Mouse (Mus musculus) lung, postnatal 0 days (tissue): Measurements from ENCODE around the gene Aven. TPM values are rescaled to one million over a fixed set of nuclear protein-coding genes. Genes with fewer than 3 reads are reported as not detected.

ENCODE experiments used
- ATAC-seq: fragments of 200-750 bp; cut with Nextera tagmentation; 2 replicates; pipeline ENCODE4 v1.8.0; 2017; ENCODE audit warnings: moderate library complexity
- DNase-seq: peaks from one replicate; pipeline ENCODE4 v3.0.0-alpha.2; 2016; ENCODE audit warnings: low spot score
- H3K27ac ChIP-seq: fragments of 300-500 bp; sonication (generic); 2 replicates; pipeline ENCODE4 v1.5.1; 2014; ENCODE audit warnings: antibody characterized with exemption, mild to moderate bottlenecking, low read length, mixed read lengths
- H3K27me3 ChIP-seq: fragments of 300-500 bp; sonication (generic); replicated peaks from 2 replicates; pipeline ENCODE4 v1.6.1; 2014; ENCODE audit warnings: low read length, mixed read lengths; ENCODE audit not compliant: insufficient read depth
- H3K36me3 ChIP-seq: fragments of 300-500 bp; sonication (generic); 2 replicates; pipeline ENCODE4 v1.6.1; 2014; ENCODE audit warnings: low read length, mixed read lengths; ENCODE audit not compliant: insufficient read depth
- H3K4me1 ChIP-seq: fragments of 300-500 bp; sonication (generic); 2 replicates; pipeline ENCODE4 v1.6.1; 2014; ENCODE audit warnings: antibody characterized with exemption, low read depth, low read length, mixed read lengths; ENCODE audit not compliant: insufficient read depth
- H3K4me2 ChIP-seq: fragments of 300-500 bp; sonication (generic); replicated peaks from 2 replicates; pipeline ENCODE4 v1.6.1; 2014; ENCODE audit warnings: low read depth, mild to moderate bottlenecking, low read length, moderate library complexity, mixed read lengths
- H3K4me3 ChIP-seq: fragments of 300-500 bp; sonication (generic); 2 replicates; pipeline ENCODE4 v1.5.1; 2014; ENCODE audit warnings: low read depth, low read length
- H3K9ac ChIP-seq: fragments of 300-500 bp; sonication (generic); replicated peaks from 2 replicates; pipeline ENCODE4 v1.6.1; 2014; ENCODE audit warnings: low read depth, mild to moderate bottlenecking
- H3K9me3 ChIP-seq: fragments of 300-500 bp; sonication (generic); 2 replicates; pipeline ENCODE4 v1.6.1; 2016; ENCODE audit warnings: low read length, mixed read lengths
- CTCF ChIP-seq: IDR thresholded peaks from 2 replicates; pipeline ENCODE4 v1.5.1; 2016; ENCODE audit warnings: antibody characterized with exemption, mild to moderate bottlenecking
- EP300 ChIP-seq: IDR thresholded peaks from 2 replicates; pipeline ENCODE4 v1.6.1; 2016; ENCODE audit warnings: antibody characterized with exemption, mild to moderate bottlenecking, control low read depth
- WGBS: fragments of 180-500 bp; shearing (Covaris S2); extraction: QIAGEN DNeasy Blood & Tissue Kit; methylation state at CpG from one replicate; pipeline ENCODE4 v1.1.7; 2014; 5-methylcytosine and 5-hydroxymethylcytosine counted together
- polyA plus RNA-seq: library from polyadenylated mRNA; unstranded; fragments of >200 nt; fragmentation: Nextera tagmentation; extraction: Ambion mirVana; gene quantifications from 2 replicates; pipeline ENCODE4 v1.2.1, GENCODE M21; 2015

The Aven gene
- polyA plus RNA-seq, 1 experiment from 2014 or later = 2.4 TPM

DNA sequence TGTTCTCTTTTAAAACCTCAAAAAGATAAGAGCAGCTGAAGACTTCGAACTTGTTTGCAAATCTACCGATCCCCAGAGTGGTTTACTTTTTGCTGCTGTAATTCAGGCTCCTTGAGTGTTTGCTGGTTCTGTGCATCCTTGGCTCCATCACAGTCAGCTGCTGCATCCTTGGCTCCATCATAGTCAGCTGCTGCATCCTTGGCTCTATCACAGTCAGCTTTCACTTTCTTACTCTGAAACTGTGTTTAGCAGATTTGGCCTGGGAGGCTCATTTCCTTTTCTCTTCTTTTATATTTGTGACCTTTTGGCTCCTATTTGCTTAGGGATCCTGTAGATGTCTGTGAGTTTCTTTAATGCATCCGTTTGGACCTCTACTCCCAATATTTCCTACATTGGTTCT lies 24.5 kb downstream of the Aven start:
- WGBS = 72% methylated on average over 3 of the region's 3 CpGs
- no peaks in the 10 kb centered on the region for H3K9me3 ChIP-seq
- ATAC-seq = no peak

DNA sequence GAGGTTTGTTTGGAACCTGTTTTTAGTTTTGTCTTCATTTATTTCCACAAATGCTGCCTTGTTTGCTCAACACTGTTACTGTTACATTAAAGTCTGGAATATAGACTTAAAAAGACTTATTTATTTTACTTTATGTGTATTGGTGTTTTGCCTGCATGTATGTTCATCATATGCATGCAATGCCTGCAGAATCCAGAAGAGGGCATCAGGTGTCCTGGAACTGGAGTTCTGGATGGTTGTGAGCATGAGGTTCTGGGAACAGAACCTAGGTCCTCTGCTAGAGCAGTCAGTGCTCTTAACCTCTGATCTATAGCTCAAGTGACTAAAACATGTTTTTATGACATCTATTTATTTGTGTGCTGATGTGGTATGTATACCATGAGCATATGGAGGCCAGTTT lies 25.8 kb downstream of the Aven start:
- H3K27me3 ChIP-seq = no peaks in the 10 kb centered on the region
- no peak overlapping the region for H3K9ac ChIP-seq
- no peak overlapping the region for H3K4me2 ChIP-seq
- H3K4me1 ChIP-seq = no peaks in the 10 kb centered on the region
- no peak overlapping the region for H3K27ac ChIP-seq
- no peak for DNase-seq
- no peaks in the 10 kb centered on the region for H3K36me3 ChIP-seq
- TF ChIP-seq EP300 = no peak
- peak; percentile 18 for TF ChIP-seq CTCF
- H3K9me3 ChIP-seq = no peaks in the 10 kb centered on the region
- H3K4me3 ChIP-seq = no peak overlapping the region
- ATAC-seq = no peak

More for the DNA sequence above, 24.5 kb downstream of the Aven start:
- no peak overlapping the region for H3K27ac ChIP-seq
- no peak overlapping the region for H3K4me2 ChIP-seq
- H3K4me1 ChIP-seq = no peaks in the 10 kb centered on the region
- H3K36me3 ChIP-seq = no peaks in the 10 kb centered on the region
- no peaks in the 10 kb centered on the region for H3K27me3 ChIP-seq
- TF ChIP-seq EP300 = no peak
- no peak for TF ChIP-seq CTCF
- no peak overlapping the region for H3K4me3 ChIP-seq
- no peak overlapping the region for H3K9ac ChIP-seq
- DNase-seq = no peak

DNA sequence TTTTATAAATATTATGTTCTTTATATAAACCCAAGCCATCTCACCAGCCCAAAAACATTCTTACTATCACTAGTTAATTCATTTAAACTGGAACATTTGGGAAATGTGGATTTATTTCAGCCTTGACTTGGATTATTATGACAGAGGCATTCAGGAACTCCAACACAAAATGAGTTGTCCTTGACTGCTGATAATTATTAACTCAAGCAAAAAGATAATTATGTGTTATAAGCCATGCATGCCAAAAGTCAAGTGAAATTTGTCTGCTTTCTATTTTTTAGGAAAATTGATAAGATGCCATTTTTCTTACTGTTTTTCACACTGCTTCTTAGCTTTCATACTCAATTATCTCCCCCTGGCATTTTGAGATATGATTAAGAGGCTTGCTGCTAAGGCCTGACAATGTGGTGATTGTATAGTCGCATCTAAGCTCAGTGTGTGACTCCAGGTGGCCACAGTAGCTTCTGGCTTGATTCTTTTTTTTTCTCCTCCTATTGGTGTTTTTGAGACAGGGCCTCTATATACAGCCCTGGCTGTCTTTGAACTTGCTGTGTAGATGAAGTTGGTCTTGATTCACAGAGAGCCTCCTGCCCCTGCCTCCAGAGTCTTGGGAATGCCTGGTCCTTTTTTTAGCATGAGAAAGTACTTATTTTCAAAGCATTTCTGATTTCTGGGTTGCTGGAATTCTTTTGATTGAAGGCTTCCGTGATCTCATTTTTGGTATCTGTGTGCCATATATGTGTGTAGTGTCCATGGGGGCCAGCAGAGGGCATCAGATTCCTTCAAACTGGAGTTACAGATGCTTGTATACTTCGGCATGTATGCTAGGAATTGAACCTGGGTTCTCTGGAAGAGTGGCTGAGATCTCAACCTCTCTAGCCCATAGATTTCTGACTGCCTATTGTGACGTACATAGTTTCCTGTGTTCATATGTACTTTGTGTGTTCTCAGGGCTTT lies 28.0 kb downstream of the Aven start:
- WGBS = 86% methylated on average over 4 of the region's 4 CpGs

DNA sequence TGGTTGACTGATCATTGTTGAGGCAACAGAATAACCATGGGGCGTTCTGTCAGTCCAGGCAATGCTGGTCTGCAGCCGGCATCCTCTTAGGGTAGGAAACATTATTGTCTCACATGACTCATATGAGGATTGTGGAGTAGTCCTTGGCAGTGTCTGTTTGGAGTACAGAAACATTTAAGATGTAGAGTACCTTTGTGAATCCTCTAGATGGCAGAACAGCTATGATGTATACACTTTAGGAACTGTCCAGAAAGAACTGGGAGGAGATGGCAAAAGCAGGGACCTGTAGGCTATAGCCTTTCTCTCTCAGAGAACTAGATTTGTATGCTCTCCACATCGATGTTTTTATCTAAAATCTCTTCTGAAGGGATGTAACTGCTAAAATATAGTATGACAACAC lies 34.2 kb downstream of the Aven start:
- H3K9me3 ChIP-seq = no peaks in the 10 kb centered on the region
- H3K4me3 ChIP-seq = no peak overlapping the region
- WGBS = 85% methylated on average over 3 of the region's 3 CpGs
- H3K4me2 ChIP-seq = no peak overlapping the region
- no peak overlapping the region for H3K9ac ChIP-seq
- ATAC-seq (no peak), DNase-seq (no peak)
- H3K27me3 ChIP-seq = no peaks in the 10 kb centered on the region
- H3K36me3 ChIP-seq = no peaks in the 10 kb centered on the region
- no peak overlapping the region for H3K27ac ChIP-seq
- TF ChIP-seq EP300 (no peak), CTCF (no peak)
- H3K4me1 ChIP-seq = no peaks in the 10 kb centered on the region

More for the DNA sequence above, 28.0 kb downstream of the Aven start:
- ATAC-seq (no peak), DNase-seq (no peak)
- TF ChIP-seq EP300 (no peak), CTCF (peak; percentile 37)
- no peaks in the 10 kb centered on the region for H3K4me1 ChIP-seq
- H3K9me3 ChIP-seq = no peaks in the 10 kb centered on the region
- H3K9ac ChIP-seq = no peak overlapping the region
- H3K27ac ChIP-seq = no peak overlapping the region
- no peak overlapping the region for H3K4me2 ChIP-seq
- H3K36me3 ChIP-seq = no peaks in the 10 kb centered on the region
- no peak overlapping the region for H3K4me3 ChIP-seq
- no peaks in the 10 kb centered on the region for H3K27me3 ChIP-seq

DNA sequence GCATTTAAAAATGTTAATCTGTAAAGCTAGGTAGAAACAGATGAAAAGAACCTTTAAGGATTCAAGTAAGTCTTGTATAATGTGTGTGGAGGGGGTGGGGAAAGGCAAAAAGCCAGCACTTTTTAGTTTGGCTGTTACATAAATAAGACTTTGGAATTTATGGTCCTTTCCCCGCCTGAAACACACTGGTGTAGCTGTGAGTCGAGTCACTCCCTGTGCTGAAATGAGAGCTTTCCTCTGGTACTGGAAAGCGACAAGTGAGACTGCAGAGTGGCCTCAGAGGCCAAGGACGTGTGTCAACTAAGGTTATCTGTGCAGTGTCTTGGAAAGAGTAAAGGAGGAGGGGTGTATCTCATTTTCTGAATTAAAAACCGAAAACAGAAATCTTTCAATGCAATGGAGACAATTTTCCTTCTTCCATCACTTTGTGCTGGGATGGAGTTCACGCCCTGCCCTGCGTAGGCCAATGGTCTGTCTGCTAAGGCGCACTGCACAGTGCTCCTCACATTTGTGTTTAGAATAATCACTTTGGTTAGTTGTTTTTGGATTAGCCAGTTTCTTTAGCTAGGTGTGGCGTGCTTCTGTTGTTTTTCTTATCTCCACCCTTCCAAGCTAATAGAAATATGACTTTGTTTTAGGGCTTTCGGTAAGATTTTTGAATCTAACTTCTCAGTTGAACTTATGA lies 40.2 kb downstream of the Aven start:
- WGBS = 65% methylated on average over 10 of the region's 10 CpGs
- no peak overlapping the region for H3K4me2 ChIP-seq
- H3K36me3 ChIP-seq = no peaks in the 10 kb centered on the region
- no peaks in the 10 kb centered on the region for H3K27me3 ChIP-seq
- ATAC-seq (no peak), DNase-seq (no peak)
- H3K4me1 ChIP-seq = no peaks in the 10 kb centered on the region
- H3K9me3 ChIP-seq = no peaks in the 10 kb centered on the region
- TF ChIP-seq CTCF = no peak
- no peak for TF ChIP-seq EP300
- no peak overlapping the region for H3K9ac ChIP-seq
- no peak overlapping the region for H3K27ac ChIP-seq
- H3K4me3 ChIP-seq = no peak overlapping the region

DNA sequence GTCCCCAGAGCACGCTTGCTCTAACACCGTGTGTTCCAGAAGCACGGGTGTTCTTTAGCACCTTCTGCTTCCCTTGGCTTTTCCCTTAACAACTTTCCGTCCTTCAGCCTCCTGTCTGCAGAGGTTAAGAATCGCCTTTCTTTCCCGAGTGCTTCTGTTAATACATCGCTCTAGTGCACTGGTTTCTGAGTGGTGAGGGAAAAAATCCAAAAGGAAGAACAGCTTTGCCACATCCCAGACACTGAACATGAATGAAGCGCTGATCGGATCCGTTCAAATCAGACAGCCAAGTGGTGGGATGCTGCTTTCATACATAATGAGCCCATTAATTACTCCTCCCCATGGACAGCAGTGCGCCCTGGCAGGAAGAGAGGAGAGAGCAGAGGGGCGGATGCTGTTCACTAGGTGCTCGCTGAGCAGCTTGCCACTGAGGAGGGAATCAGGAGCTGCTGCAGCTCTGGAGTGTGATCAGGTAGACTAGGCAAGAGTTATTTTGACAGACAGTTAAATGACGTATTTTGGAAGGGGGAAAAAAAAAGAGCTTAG lies 42.0 kb downstream of the Aven start:
- TF ChIP-seq EP300 (no peak), CTCF (no peak)
- no peak for ATAC-seq
- Histone ChIP-seq H3K36me3 (no peaks in the 10 kb centered on the region), H3K4me1 (no peaks in the 10 kb centered on the region), H3K9ac (no peak overlapping the region), H3K4me2 (no peak overlapping the region), H3K27me3 (no peaks in the 10 kb centered on the region), H3K4me3 (no peak overlapping the region), H3K27ac (no peak overlapping the region), H3K9me3 (no peaks in the 10 kb centered on the region)
- WGBS = 57% methylated on average over 14 of the region's 14 CpGs
- no peak for DNase-seq
